Mouse (Mus musculus): ENCODE measurements around the gene Kpna4.

DNA sequence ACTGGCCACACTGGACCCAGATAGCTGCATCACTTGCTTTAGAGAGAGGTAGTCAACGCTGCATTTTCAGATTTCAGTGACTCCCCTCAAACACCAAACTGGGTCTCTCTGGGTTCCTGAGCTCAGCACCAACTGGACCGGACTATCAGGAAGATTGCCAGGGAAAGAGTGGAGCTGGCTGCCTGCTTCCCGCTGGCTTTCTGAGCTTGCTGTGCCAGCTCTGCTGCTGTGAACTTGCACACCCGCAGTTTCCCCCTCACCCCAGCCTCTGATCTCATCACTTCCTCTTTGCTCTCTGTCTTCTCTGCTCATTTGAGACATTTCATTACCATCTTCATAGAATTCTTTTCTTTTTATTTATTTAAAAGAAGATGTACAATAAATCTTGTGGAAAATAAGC lies 44.2 kb upstream of the Kpna4 start:
- TF ChIP-seq USF1 (IDR thresholded peaks at IDR 0.05; ENCODE audit: low read depth, low read length): no peak
- no peak for TF ChIP-seq EP300 (IDR thresholded peaks at IDR 0.05; ENCODE audit: low read depth in 1 of 2, low read length in 2 of 2)
- no peak for TF ChIP-seq CTCF (IDR thresholded peaks at IDR 0.05 in 2 of 3, conservative IDR thresholded peaks at IDR 0.05 in 1 of 3; ENCODE audit: control insufficient read depth in 1 of 3, insufficient read depth in 1 of 3, low read depth in 2 of 3, low read length in 3 of 3, poor library complexity in 1 of 3, severe bottlenecking in 1 of 3)
- no peak for TF ChIP-seq KAT2A (conservative IDR thresholded peaks at IDR 0.05; ENCODE audit: low read depth, low read length)

All from MEL (cell line).